Mouse (Mus musculus) left cerebral cortex, postnatal 4 days (tissue): ENCODE data around the gene Mospd3. TPM values are rescaled to one million over a fixed set of nuclear protein-coding genes. Genes with fewer than 3 reads are reported as not detected.
A peak's percentile ranks its signal among the peaks of the same experiment; 100 is the strongest.

ENCODE experiments used
- DNase-seq: peaks from one replicate; pipeline ENCODE4 v3.0.0-alpha.2; 2022
- intact Hi-C: fragments of 180-260 bp; cut with DNase I; formaldehyde crosslinking; loops from one replicate; pipeline ENCODE4 v1.15.1; 2025
- total RNA-seq, 2 experiments: library from RNA; stranded (reverse); gene quantifications; 2 replicates each; pipeline ENCODE4 v1.2.3; 2021

The Mospd3 gene
- total RNA-seq: 10 to 100 TPM; 55.0 to 57.1 TPM

GRCm38 (mm10) chr5:137600619-137601364 lies at the start of gene Mospd3:
Mospd3 (minus strand) TSS chr5:137601058.
- intact Hi-C loops: no loop called here
- DNase-seq: peak; percentile 96

GRCm38 (mm10) chr5:137649669-137650571 lies 49.1 kb upstream of the Mospd3 start:
- no peak for DNase-seq
- intact Hi-C loops: no loop called here

- intact Hi-C loops: no loop called here
- DNase-seq: no peak
Measured at GRCm38 (mm10) chr5:137649251-137649650, 48.4 kb upstream of the Mospd3 start.

GRCm38 (mm10) chr5:137647827-137648601 lies 47.2 kb upstream of the Mospd3 start:
- intact Hi-C loops: no loop called here
- DNase-seq: no peak

GRCm38 (mm10) chr5:137645652-137646091 lies 44.8 kb upstream of the Mospd3 start, which contains the start of gene Irs3:
Irs3 (minus strand) TSS chr5:137645714.
- no peak for DNase-seq
- intact Hi-C loops: no loop called here

GRCm38 (mm10) chr5:137645091-137645651 lies 44.3 kb upstream of the Mospd3 start:
- intact Hi-C loops: no loop called here
- no peak for DNase-seq

- no peak for DNase-seq
- intact Hi-C loops: no loop called here
Measured at GRCm38 (mm10) chr5:137644484-137644883, 43.6 kb upstream of the Mospd3 start.

GRCm38 (mm10) chr5:137642886-137643285 lies 42.0 kb upstream of the Mospd3 start:
- DNase-seq: no peak
- intact Hi-C loops: no loop called here

GRCm38 (mm10) chr5:137641054-137641453 lies 40.2 kb upstream of the Mospd3 start, which contains the start of gene Sap25:
Sap25 (plus strand) TSS chr5:137641334.
- intact Hi-C loops: no loop called here
- no peak for DNase-seq

GRCm38 (mm10) chr5:137639472-137639871 lies 38.6 kb upstream of the Mospd3 start:
- intact Hi-C loops: no loop called here
- no peak for DNase-seq

GRCm38 (mm10) chr5:137633397-137634084 lies 32.7 kb upstream of the Mospd3 start:
- DNase-seq: no peak
- intact Hi-C loops: no loop called here

GRCm38 (mm10) chr5:137631591-137631990 lies 30.7 kb upstream of the Mospd3 start:
- DNase-seq: no peak
- intact Hi-C loops: no loop called here

GRCm38 (mm10) chr5:137631171-137631570 lies 30.3 kb upstream of the Mospd3 start:
- intact Hi-C loops: no loop called here
- no peak for DNase-seq

GRCm38 (mm10) chr5:137630602-137631001 lies 29.7 kb upstream of the Mospd3 start:
- DNase-seq: no peak

GRCm38 (mm10) chr5:137629906-137630545 lies 29.2 kb upstream of the Mospd3 start:
- intact Hi-C loops: no loop called here

More at GRCm38 (mm10) chr5:137630602-137631001, 29.7 kb upstream of the Mospd3 start:
- intact Hi-C loops: no loop called here

GRCm38 (mm10) chr5:137629306-137629721 lies 28.5 kb upstream of the Mospd3 start:
- DNase-seq: no peak
- intact Hi-C loops: no loop called here

More at GRCm38 (mm10) chr5:137629906-137630545, 29.2 kb upstream of the Mospd3 start:
- DNase-seq: no peak

- intact Hi-C loops: no loop called here
Measured at GRCm38 (mm10) chr5:137628498-137629305, 27.8 kb upstream of the Mospd3 start, which contains the start of the genes Fbxo24, Lrch4 and Gm20605. Fbxo24 (minus strand) TSS chr5:137629002. Lrch4 (plus strand) TSS chr5:137629121. Gm20605 (plus strand) TSS chr5:137629175.

GRCm38 (mm10) chr5:137627991-137628390 lies 27.1 kb upstream of the Mospd3 start:
- intact Hi-C loops: no loop called here
- no peak for DNase-seq

More at GRCm38 (mm10) chr5:137628498-137629305, 27.8 kb upstream of the Mospd3 start, which contains the start of the genes Fbxo24, Lrch4 and Gm20605:
- peak; percentile 100 for DNase-seq
